ENCODE assay signal across 8 mouse cellular contexts in genomic region chr10:45048622-45049021, GRCm38 (mm10). TPM values are rescaled to one million over a fixed set of nuclear protein-coding genes. Genes with fewer than 3 reads are reported as not detected.
DNase-seq lines count a peak whose midpoint lies in the region; ATAC-seq lines count a peak whose summit lies in the region.

No protein-coding gene starts in this region.

- DNase-seq in adrenal gland, adult (ENCODE audit: inconsistent age in 2 of 2, low spot score in 1 of 2), result peak; percentile 43 to 87
- no peak for DNase-seq in adrenal gland, adult 18-20 months (ENCODE audit: low spot score in 2 of 2)
- peak; percentile 50 for DNase-seq in kidney, adult 9 months
- no peak for DNase-seq in testis, postnatal 10 days (ENCODE audit: low spot score)
- no peak for DNase-seq in right cerebral cortex, postnatal 4 days
- DNase-seq in frontal cortex, postnatal 25 days (ENCODE audit: low spot score in 2 of 2), result no peak

- peak; percentile 46; the same call in 1 of the 2 replicates for ATAC-seq in common myeloid progenitor, adult 5-6 weeks (replicated peaks; ENCODE audit: low read depth, poor library complexity, severe bottlenecking)
- peak; percentile 88 for ATAC-seq in megakaryocyte, adult 5-6 weeks (ENCODE audit: poor library complexity, severe bottlenecking)

RNA-seq across cellular contexts. Expression of gene Prep, which starts 18.4 kb away (rescaled TPM):
- total RNA-seq in adrenal gland, adult 18-20 months (2021), result 10 to 100 TPM; 11.2 to 21.5 TPM
- 14.4 and 15.0 TPM in 2 replicates for total RNA-seq in common myeloid progenitor, adult 5-6 weeks (2017)
- 5.5 and 6.9 TPM in 2 replicates for total RNA-seq in megakaryocyte, adult 5-6 weeks (2015)
- total RNA-seq in megakaryocyte, adult 5-6 weeks (2017), result 8.7 and 9.8 TPM in 2 replicates

Comparison
In these comparisons a context has a peak if more than half of its experiments do, and no peak if none do; other contexts are left out.
1. DNase-seq: peak in adrenal gland, adult (2 of 2) and kidney, adult 9 months (single experiment); none in adrenal gland, adult 18-20 months (0 of 2), testis, postnatal 10 days (single experiment), right cerebral cortex, postnatal 4 days (single experiment) and frontal cortex, postnatal 25 days (0 of 2).